Mouse (Mus musculus): Measurements from ENCODE around the gene Ccdc57.

The Ccdc57 gene

GRCm38 (mm10) chr11:120819556-120819955, 113.1 kb downstream of the Ccdc57 start:
- DNase-seq: no peak

- no peak for DNase-seq
Measured at GRCm38 (mm10) chr11:120818251-120818650, 114.4 kb downstream of the Ccdc57 start.

DNA sequence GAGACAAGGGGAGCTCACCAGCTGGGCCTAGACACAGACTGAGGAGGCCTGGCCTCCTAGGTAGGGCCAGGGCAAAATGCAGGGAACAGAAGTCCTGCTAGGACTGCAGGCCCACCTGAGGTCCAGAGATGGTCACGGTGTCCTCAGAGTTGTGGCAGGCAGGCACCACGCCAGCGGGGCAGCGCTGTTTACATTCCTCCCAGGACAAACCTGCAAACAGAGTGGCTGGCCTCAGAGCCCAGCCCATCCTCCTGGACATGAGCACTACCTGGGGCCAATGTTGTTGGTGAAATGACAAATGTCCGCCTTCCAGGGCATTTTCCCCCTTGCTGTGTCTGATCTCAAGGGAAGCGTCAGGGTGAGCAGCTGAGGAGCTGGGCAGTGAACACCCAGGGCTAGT, 115.3 kb downstream of the Ccdc57 start:
- DNase-seq: no peak

- no peak for DNase-seq
Measured at GRCm38 (mm10) chr11:120812068-120812467, 120.6 kb downstream of the Ccdc57 start.

DNA sequence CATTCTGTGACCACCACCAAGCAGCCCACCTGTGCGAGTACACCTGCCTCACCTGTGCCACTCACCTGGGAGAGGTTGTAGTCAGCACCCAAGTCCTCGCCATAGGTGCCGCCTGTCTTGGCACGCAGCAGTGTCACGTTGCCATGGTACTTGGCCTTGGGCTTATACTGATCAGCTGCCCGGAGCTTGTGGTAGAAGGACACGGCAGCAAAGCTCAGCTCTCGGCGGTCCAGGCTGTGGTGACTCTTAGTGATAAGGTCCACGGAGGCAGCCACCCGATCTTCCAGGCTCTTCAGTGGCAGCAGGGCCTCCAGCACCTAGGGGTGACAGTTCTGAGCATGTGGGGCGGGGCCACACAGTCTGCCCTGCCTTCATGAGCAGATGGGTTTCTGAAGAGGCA, 124.7 kb downstream of the Ccdc57 start:
- DNase-seq: no peak

DNA sequence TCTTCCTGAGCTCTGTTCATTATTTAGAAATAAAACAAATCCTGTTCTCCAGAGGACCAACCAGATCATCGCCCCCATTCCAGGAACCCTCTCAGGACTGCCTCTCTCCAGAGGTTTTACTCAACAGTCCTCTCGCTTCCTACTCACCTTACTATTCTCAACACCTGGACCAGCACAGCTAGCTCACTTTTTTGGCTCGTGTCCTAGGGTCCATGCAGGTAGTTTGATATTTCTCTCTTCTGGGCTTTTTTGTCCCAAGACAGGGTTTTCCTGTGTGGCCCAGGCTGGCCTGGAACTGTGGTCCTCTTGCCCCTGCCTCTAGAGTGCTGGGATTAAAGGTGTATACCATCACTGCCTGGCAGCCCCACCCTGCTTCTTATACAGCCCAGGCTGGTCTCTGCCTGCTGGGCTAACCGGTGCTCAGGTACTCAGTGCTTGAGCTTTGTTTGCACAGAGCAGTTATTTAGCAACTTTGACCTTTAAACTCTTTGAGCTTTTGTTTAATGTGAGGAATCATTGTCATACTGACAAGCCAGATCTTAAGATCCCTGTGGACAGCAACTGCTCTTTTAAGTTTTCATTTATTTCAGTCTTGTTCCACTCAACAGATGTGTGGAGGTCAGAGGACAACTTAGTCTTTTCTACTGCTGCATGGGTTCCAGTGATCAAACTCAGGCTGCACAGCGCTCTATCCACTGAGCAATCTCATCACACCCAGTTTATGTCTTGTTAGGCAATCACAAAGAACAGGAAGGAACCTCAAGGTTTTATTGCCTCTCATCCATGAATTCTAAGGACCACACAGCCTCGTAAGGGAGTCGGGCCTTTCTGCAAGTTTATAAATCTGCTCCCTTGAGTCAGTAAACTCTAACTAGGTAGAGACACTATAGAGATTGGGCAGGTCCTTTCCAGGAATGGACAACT, 127.0 kb downstream of the Ccdc57 start:
- no peak for DNase-seq

DNA sequence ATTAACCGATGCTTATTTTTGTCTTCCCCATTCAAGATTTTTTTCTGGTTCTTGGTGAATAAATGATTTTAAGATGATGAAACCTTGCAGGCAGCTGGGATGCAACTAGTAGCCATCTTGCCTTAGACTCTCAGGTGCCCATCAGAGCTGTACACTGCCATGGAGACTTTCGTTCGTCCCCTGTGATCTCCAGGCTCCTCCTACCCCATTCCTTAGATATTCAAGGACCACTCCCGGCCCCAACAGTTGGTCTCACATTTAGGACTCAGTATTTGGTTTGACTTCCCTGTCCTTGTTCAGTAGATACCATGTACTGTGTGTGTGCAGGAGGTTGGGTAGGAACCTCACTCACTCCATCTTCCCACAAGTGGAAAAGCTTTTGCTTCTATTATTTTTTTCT, 127.9 kb downstream of the Ccdc57 start:
- DNase-seq: no peak

DNA sequence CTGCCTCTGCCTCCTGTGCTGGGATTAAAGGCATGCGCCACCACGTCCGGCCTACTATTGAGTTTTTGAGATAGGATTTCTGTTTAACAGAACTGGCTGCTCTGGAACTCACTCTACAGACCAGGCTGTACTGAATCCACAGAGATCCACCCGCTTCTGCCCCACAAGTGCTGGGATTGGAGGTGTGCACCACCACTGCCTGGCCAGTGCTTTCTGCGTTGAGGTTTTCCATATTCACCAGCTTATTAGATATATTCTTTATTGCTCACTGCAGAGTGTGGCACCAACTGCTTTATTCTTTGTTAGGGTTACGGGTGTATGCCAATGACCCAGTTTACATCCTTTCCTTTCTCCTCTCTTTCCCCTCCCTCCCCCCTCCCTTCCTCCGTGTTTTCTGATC, 128.4 kb downstream of the Ccdc57 start:
- no peak for DNase-seq

- peak; percentile 92 to 96 for DNase-seq
Measured at GRCm38 (mm10) chr11:120800061-120800904, 132.4 kb downstream of the Ccdc57 start.

DNA sequence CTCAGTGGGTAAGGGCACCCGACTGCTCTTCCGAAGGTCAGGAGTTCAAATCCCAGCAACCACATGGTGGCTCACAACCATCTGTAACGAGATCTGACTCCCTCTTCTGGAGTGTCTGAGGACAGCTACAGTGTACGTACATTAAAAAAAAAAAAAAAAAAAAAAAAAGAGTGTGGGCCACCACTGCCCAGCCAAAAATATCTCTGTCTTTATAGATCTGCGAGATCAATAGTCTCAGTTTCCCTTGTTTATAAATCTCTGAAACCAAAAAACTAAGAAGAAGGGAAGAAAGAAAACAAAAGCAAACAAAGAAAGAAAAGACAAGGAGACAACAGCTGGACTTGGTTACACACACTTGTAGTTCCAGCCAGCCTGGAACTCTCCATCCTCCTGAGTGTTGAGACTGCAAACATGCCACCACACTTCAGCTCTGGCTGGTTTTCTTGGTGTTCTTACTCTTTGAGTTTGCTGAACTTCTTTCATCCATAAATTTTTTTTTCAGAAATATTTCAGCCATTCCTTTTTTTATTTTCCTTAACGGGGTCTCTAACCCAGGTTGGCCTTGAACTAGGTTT, 133.3 kb downstream of the Ccdc57 start:
- DNase-seq: no peak

- DNase-seq: no peak
Measured at GRCm38 (mm10) chr11:120798244-120798643, 134.4 kb downstream of the Ccdc57 start.

DNA sequence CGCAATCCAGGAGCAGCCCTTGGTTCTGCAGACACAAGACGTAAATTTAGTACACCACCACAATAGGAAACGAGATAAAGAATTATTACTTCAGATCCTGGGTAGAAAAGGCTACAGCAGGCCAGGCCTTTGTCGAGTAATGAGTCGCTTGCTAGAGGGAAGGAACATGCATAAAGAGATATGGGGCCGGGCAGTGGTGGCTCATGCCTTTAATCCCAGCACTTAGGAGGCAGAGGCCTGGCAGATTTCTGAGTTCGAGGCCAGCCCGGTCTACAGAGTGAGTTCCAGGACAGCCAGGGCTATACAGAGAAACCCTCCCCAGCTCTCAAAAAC, 136.1 kb downstream of the Ccdc57 start:
- DNase-seq: no peak

DNA sequence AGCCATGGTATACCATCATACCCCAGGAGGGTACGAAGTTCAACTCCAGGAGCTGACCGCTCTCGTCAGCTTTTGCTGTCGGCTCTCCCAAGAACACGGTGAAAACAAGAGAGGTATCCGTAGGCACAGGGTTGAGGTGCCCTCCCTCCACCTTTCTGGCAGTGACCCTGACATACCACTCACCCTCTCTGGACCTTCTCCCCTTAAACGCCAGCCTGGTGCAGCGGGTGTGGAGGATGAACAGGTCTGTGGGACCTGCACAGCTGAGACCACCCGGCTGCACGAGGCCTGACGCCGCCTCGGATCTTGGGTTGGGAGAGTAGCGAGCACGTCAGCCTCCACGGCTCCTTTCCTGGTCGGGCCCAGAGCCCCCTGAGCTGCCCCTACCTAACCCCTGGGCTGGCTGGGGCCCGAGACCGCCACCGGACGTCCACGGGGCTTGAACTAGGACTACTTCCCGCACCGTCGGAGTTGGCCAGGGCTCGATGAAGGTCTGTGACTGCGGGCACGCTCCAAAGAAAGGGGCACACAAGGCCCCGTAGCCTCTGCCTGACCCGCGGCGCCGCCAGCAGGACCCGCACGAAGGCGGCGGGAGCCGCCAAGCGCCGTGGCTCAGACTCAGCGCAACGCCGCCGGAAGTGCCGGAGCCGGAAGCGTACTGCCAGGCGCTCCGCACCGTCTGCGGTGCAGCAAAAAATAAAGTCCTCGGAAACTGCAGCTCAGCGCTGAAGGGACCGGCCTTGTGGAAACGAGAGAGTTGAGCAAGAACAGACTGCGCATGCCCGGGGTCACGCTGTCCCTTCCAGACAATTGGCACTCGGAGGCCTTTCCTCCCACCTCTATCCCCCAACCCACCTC, 136.7 kb downstream of the Ccdc57 start, which contains the start of gene Dus1l:
Gene Dus1l, minus strand, starts transcription at position 648 of the 858 bp plus-strand sequence.
- DNase-seq: peak; percentile 96 to 98

DNA sequence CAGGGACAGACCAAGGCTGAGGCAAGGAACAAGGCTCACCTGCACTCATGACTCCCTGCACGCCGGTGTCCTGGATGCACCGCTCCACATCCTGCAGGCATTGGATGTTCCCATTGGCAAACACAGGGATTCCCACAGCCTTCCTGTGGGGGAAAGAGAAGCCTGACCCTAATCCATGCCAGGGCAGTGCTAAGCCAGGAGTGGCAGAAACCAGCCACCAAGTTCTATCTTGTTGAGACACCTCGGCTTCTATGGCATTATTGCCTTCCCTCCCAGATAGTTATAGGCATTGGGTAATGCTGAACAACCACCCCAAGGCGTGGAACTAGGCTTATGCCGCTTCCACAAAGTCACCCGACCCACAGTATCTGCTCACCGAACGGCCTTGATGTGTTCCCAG, 140.0 kb downstream of the Ccdc57 start:
- DNase-seq: no peak

DNA sequence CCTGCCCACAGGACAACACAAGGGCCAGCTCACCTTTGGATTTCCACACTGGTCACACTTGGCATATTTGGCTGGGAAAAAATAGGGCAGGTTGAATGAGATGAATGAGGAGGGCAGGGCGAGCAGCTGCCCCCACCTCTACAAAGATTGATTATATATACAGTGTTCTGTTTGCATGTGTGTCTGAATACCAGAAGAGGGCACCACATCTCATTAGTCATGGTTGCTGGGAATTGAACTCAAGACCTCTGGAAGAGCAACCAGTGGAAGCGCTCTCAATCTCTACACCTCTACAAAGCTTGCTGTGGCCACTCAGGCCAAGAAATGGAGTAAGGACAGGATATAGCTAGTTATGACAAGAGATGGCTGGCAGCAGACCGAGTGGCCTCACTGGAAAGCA, 142.9 kb downstream of the Ccdc57 start:
- no peak for DNase-seq

GRCm38 (mm10) chr11:120789355-120789754, 143.3 kb downstream of the Ccdc57 start:
- no peak for DNase-seq

DNA sequence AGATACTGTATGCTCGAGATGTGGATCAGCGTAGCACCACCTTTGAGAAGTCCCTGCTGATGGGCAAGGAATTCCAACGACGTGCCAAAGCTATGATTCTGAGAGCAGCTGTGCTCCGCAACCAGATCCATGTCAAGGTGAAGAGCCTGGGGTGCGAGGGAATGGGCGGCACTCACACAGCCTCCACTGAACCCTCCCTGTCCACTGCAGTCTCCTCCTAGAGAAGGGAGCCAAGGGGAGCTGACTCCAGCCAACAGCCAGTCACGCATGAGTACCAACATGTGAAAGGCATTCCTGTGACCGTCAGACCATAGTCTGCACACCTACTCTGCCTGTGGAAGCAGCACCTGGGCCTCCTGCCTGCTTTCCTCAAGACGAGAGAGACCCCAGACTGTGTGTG, 144.2 kb downstream of the Ccdc57 start:
- peak; percentile 43 to 53 for DNase-seq

- no peak for DNase-seq
Measured at GRCm38 (mm10) chr11:120785145-120785544, 147.5 kb downstream of the Ccdc57 start.

GRCm38 (mm10) chr11:120784064-120784791, 148.4 kb downstream of the Ccdc57 start, which contains the start of the genes Rfng and Gps1:
Gene Rfng, minus strand, starts transcription at chr11:120784207.
Gene Gps1, plus strand, starts transcription at chr11:120784272.
- peak; percentile 88 to 92 for DNase-seq

DNA sequence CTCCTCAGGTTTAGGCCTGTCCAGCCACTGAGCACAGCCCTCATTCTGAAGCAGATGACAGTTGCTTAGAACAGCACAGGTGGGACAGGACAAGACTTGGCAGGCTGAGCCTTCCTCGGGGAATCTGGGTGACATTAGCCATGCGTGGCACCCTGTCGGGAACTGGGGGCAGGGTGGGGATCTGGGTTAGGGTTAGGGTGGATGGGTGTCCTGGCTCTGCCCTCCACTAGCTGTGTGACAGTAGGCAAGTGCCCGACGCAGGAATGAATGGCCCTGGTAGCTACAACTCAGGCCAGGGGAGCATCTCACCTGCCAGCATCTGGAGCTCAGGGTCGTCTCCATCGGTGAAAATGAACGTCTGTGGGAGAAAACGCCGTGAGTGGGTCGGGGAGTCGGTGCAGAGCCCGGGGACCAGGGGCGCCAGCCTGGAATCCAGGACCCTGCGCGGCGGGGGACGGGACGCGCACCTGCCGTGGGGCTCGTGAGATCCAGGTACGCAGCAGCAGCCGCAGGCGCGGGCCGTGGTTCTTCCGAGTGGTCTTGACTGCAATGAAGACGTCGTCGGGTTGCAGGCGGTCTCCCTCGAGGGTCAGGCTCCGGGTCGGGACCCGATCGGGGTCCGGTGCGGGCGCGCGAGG, 149.1 kb downstream of the Ccdc57 start:
- no peak for DNase-seq

GRCm38 (mm10) chr11:120781361-120781760, 151.3 kb downstream of the Ccdc57 start:
- DNase-seq: peak; percentile 47 to 48
